Mouse (Mus musculus) kidney, postnatal 4 days (tissue): Measurements from ENCODE around the gene Gnpat.

Experiments used
- DNase-seq, 2 experiments: peaks; one replicate each; pipeline ENCODE4 v3.0.0; 2021; ENCODE audit warnings: mixed read lengths in 2 of 2

Gnpat gene

DNA sequence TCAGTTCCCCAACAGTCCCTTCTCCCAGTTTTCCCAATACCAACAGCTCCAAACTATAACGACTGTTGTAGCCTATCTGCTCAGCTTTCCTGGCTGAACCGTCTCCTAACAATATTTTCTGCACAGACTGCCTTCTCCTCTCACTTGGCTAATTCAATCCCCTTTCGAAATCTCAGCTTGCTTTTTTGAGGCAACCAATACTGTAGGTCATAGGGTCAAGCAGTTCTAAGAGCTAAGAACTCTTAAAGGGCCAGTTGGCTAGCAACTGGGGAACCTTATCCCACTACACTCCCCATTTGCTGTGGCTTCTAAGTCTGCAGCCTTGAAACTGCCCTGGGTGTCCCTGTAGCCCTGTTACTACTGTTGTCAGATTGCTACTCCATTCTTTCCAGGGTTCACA, 17.7 kb upstream of the Gnpat start:
- DNase-seq, result no peak

DNA sequence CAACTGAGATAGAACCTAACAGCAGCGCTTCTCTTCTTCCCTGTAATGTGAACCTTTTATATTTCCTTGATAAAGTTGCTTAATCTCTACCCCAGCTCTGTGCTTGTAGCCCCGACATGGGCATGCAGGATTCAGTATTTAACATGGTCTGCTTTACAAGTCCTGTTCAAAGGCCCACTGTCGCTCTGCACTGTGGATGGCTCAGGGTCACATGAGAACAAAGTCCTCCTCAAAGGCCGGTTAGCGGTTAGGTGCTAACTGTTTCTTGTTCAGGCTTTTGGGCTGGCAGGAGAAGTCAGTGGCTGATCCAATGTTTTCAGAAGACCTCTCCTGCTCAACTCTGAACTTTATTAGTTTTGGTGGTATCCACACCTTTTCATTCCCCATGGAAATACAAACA, 17.3 kb upstream of the Gnpat start:
- no peak for DNase-seq

DNA sequence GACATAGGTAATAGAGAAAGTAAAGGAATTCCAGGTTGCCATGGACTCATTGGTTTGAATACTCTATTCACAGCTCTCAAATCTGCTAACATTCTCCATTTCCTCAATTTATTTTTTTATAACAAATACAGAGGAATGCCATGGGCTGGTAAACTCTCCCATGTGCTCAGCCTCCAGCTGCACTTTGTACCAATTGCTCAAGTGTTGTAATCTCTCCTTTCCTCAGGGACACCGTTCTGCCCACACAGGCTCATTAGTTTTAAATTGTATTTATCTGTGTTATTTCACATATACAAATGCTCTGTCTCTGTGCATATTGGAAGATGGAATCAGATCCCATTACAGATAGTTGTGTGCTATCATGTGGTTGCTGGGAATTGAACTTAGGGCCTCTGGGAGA, 9.3 kb upstream of the Gnpat start:
- DNase-seq, result no peak

DNA sequence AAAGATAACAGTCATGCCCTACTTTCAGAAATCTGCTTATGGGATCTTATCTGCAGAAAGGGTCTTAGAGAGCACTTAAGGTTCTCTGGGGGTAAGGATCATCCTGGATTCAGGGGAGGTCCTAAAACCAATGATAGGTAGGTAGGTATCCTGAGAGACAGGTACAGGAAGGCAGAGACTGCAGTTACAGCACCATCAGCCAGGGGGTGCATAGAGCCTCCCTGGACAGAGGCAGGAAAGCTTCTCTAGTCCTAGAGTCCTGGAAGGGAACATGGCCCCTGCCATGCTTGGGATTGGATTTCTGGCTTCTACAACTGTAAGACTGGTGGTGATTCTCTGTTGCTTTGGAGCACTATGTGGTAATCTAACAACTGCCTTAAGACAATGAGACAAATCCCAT, 3.4 kb upstream of the Gnpat start:
- peak; percentile 36 to 37 for DNase-seq

DNA sequence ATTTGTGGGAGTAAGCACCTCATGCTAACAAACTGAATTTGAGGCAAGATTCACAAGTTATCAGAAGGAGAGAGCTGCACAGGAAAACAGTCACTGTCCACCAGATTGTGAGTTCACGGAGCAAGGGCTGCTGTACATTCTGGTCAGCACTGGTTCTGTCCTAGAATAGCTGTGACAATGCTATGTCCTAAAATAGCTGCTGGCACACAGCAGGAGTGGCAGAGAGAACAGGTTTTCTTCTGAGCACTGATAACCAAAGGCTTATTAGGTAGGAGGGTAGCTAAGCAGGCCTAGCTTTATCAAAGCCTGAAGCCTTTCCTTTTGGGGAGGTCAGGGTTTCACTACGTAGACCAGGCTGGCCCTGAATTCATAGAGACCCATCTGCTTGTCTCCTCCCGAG, 2.6 kb upstream of the Gnpat start:
- DNase-seq, result no peak

DNA sequence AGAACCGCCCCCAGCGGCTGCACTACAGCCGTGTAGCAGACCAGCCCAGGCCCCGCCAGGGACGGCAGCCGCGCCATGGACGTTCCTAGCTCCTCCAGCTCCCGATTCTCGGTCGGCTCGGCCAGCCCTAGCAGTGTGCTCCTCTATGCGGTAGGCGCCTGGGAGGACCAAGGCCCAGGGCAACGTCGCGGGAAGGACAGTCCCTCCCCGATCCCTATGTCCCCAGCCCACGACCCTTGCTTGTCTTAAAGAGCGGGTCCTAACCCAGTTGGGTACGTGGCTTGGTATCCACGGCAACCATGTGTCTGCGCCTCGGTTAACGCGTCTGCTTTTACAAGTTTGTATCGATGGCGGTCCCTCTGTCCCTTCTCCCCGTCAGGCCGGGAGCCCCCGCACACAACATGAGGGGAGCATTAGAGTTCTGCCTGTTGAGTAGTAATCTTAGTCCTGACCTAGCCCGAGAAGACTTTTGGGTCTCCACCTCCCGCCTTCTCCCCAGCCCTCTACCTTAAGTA, 387 bp downstream of the Gnpat start:
- DNase-seq, result no peak

DNA sequence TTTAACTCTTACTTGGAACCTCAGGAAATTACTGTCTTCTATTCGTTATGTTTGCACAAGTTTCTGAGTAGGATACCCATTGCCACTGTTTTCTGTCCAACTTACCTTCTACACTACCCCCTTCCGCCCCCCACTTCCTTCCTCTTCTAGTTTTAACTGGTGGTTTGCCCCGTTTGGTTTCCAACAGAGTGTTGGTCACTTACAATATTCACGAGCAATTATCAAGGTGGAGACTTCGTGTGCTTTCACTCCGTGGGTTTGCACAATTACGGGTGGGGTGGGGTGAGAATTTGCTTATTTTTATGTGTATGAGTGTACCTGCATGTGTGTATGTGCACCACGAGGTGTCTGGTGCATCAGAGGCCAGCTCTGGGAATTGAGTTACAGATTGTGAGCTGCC, 896 bp downstream of the Gnpat start:
- no peak for DNase-seq

DNA sequence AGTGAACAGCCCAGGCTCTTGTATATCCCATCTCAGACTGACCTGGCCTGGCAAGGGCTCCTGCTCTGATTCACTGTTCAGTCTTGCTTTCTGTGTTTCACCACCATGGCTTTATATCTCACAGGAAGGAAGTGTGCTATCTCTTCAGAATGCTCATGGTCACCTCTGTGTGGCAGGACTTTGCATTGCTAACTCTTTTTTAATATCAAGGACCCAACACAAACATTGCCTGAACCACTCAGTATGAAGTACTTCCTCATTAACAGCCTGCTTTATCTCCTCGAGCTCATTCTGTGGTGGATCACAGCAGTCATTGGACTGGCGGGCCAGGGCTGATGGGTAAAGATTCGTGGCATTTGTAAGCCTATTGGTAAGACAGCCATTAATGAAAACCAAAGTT, 3.8 kb downstream of the Gnpat start:
- no peak for DNase-seq

DNA sequence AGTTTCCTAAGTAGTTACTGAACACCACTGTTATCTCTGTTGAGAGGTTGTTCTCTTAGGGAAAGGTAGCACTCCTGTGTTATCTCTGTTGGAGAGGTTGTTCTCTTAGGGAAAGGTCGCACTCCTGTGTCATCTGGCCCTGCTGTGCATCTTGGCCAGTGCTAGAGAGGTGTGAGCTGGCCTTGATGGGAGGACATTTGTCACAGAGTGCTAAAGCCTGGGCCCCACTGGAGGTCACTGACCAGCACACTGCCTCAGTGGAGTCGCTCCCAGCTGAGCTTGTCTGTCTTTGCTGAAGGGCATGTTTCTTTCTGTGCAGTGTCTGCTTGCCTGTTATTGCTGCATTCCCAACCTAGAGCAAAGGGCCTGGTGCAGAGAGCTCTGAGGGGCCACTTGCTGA, 4.3 kb downstream of the Gnpat start:
- no peak for DNase-seq

DNA sequence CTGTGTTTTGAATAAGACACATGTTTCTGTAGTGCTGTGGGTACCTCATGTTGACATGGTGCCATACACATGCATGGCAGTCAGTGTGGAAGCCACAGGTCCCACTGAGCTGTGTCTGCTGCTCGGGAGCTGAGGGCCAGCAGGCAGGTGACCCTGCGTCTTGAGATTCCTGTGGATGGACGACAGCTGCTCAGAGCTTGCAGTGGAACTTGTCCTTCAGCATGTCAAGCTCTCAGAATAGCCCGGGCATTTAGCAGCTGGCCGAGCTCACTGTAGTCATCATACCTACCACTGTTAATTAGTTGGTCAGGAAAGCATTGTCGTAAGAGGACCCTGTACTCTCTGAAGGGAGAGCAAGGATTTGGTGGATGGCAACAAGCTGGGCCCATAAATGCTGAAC, 6.9 kb downstream of the Gnpat start:
- peak in 1 of 2 experiments; percentile 11 for DNase-seq

DNA sequence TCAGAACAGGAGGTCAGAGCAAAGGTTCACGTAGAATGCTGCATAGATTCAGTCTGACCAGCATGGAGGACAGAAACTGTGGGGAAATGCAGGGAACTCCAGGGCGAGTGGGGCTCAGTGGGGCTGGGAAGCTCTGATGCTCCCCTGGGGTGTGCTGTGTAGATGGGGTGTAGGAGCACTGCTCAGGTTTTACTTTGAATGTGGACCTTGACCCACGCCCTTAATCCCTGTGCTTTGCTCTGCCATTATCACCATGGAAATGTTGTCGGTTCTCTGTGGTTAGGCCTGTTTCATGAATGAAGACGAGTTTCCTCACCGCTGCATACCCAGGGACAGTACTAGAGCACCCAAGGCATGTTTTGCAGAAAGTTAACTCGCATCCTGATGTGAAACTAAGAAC, 8.6 kb downstream of the Gnpat start:
- no peak for DNase-seq

DNA sequence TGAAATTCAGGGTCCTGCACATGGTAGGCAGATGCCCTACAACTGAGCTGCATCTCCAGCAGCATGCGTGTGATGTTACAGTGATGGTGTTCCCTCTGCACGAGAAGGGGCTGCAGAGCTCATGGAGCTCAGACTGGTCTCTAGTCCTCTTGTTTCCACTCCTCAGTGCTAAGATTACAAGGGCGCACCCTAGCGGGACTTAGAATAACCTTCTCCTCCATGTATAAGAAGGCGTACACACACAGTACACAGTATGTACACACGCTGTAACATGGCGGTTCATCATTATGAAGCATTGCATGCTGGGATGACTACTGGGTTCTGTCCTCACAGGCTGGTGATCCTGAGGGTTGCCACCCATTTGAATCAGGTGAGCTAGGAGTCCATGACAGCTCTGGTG, 9.2 kb downstream of the Gnpat start:
- DNase-seq, result no peak

DNA sequence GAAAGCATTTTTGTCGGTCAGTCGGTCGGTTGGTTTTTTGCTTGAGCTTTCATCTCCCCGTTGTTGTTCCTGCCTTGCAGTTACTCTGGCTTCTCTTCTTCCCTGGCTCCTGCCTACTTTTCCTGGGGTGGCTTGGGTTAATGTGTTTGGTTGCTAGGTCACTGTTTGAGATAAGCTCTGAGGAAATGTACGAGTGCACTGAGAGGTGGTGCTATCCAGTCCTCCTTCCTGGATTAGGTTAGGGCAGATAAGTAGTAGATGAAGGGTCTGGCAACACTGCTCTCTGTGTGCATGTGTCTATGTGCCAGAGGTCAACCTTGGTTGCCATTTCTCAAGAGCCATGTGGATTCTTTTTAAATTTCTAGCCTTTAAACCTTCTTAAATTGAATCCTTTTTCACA, 9.9 kb downstream of the Gnpat start:
- DNase-seq, result no peak

DNA sequence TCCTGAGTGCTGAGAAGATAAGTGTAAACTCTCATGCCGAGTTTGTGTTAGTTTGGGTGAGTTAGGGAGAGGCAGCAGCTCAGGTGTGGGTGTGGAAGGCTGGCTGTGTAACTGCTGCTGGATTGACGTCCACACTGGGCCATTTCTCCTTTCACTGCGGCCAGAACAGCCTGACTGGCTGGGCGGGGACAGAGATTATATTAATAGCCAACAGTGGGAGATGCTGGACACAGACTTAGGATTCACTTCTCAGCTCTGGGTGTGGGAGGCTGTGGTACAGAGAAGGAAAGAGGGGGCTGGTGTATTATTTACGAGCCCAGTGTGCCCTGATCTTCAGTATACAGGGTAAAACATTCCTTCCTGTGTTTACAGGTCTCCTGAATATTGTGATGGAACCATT, 15.3 kb downstream of the Gnpat start:
- DNase-seq, result no peak

DNA sequence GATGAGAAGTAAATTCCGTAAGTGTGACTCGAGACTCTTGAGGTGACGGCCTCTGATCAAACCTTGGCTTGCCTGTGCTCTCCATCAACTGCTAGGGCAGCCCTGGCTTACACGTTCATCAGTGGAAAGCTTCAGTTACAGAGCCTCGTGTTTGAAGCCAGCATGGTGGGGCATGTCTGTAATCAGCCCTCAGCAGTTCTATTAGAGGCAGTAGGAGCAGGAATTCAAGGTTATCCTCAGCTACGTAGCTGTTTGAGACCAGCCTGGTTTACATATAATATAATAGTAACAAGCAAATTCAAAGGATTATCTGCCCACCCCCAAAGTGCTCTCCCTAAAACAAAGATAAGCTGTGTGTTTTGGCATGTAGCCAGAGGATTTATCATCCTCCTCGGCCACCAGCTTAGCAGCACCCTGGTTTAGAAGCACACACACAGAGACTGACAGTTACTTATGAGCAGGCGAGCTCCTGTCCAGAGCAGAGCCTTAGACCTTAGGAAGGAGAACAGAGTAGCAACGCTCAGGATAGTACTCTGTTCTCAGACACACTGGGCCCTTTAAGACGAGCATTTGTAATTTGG, 16.2 kb downstream of the Gnpat start:
- DNase-seq, result no peak

DNA sequence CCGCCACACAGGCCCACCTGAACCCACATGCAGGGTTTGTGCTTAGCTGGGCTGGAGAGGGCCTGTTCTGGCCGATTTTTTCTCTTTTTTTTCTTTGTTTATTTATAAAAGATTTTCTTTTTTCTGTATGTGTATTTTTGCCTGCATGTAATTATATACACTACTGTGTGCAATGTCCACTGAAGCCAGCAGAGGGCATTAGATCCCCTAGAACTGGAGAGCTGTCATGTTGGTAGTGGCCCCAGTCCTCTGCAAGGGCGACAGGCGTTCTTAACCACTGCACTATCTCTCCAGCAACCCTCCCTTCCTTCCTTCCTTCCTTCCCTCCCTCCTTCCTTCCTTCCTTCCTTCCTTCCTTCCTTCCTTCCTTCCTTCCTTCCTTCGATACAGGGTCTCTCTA, 25.6 kb downstream of the Gnpat start:
- no peak for DNase-seq

DNA sequence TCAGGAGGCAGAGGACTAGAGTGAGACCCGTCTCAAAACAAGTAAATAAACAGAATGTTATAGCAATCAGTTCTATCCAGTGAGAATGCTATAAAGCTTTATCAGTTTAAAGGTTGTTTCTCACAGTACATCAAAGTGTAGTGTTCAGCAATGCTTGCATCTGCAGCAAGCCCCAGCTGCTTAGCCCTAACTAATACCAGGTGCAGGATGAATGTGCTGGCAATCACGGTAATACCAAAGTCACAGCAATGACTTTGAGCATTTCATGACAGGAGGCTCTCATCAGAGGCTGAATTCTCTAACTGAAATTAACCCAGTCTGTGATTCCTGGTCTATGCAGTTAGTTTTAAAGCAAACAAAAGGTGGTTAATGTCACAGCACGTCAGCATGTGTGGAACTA, 29.8 kb downstream of the Gnpat start:
- DNase-seq, result no peak

DNA sequence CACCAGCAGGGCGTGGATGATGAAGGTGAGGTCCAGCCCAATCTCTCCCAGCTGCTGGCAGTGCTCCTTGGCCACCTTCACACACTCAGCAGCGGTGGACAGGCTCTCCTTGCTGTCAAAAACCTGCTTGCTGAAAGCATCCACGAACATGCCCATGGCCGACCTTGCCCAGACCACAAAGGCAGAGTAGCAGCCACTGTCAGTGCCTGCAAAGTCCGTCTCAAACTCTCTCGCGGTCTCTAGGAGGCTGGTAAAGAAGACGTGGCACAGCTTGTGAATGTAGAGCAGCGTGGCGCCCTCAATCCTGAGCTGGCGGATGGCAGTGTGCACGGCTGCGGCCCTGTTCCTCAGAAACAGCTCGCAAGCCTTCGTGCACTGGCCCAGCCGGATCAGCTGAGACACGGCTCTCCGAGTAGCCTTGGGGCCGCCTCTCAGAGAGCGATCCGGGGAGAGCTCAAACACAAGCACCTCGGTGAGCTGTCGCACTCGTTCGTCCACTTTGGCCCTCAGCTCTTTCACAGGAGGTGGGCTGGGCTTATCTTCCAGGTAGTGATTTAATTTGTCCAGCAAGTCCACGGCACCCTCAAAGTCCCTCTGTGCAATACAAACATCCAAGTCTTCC, 33.3 kb downstream of the Gnpat start:
- DNase-seq, result peak in 1 of 2 experiments; percentile 34

DNA sequence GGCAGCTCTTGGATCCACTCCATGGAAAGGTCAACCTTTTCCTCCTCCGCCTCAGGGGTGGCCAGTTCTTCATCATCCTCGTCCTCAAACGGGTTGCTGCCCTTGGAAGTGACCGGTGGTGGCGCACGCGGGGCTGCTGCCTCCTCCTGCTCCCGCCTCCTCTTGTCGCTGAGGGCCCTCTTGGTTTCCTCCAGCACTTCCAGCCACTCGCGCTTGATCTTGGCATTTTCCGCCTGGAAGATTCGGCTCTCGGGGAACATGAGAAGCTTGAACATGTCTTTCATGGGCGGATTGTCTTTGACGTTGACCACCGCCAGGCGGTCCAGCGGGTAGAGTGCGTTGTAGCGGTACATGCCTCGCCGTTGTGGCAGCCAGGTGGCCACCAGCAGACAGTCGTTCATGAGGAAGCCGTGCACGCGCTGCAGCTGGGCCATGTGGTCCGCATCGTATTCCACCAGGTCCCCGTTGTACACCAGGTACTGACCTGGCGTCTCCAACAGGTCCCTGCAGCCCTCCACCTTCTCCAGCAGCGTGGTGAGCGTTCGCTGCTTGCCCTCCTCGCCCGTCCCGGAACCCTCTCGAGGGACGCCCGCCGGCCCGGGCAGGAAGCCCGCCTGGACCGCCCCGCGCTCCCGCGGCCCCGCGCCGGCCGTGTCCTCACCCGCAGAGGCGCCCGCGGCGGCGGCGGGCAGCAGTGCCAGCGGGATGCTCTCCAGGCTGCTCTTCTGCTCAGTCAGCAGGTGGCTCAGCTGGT, 34.0 kb downstream of the Gnpat start:
- DNase-seq, result peak; percentile 86 to 91

DNA sequence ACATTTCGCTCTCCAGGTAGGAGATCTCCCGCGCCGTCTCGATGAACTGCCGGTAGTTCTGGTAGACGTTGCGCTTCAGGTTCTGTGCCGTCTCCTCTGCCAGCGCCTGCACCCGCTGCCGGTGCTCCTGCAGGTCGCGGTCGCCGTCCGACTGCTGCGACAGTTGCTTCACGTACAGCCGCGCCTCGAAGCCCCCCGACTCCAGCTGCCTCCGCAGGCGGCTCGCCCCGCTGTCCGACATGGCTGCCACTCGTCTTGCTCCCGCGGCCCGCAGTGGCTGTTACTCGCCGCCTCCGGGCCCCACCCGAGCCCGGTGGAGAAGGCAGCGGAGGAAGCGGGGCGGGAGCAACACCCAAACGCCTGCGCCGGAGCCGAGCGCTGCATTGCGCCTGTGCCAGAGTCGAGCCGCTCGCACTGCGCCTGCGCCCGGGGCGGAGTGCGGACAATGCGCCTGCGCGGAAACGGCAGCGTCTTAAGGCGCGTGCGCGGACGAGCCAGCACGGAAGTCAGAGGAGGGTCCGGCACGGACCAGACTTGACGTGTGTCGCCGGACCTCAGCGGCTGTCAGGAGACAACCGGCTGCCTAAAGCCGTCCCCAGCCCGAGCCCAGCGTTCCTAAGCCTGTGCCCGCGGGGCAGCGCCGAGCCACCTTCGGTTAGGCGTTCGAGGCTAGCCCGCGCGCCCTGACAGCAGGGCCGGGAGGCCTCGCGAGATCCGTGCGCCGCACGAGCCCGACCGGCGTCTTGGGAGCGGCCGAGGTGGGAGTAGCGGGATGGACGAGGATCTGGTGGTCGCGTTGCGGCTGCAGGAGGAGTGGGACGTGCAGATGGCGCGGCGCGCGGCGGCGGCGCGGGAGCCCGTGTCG, 34.8 kb downstream of the Gnpat start, which contains the start of the genes Exoc8 and Sprtn:
Exoc8 (minus strand) TSS at position 320 of the 865 bp plus-strand sequence.
Sprtn (plus strand) TSS at position 501 of the 865 bp plus-strand sequence.
- DNase-seq, result peak; percentile 98

DNA sequence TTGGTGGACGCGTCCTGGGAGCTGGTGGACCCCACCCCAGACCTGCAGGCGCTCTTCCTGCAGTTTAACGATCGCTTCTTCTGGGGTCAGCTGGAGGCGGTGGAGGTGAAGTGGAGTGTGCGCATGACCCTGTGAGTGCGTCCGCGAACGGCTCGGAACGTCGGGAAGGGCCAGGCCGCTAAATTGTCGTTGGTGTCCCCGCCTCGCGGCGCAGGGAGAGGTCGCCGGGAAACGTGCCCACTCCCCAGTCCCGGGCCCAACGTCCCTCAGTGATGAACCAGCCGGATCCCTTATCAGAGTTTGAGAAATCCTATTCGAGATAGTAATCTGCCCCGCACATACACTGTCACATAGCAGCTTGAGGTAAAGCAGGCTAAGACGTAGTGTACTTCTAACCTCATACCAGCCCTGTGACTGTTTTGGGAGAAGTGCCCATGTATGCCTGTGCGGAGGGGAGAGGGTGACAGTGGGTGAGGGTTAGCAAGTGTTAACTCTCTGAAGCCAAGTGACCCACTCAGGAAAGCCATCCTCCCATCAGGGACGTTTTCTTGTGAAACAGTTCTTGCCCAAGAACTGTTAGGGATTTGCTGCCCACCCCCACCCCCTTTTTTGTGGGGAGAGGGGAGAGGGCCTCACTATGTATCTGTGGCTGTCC, 35.5 kb downstream of the Gnpat start:
- no peak for DNase-seq

DNA sequence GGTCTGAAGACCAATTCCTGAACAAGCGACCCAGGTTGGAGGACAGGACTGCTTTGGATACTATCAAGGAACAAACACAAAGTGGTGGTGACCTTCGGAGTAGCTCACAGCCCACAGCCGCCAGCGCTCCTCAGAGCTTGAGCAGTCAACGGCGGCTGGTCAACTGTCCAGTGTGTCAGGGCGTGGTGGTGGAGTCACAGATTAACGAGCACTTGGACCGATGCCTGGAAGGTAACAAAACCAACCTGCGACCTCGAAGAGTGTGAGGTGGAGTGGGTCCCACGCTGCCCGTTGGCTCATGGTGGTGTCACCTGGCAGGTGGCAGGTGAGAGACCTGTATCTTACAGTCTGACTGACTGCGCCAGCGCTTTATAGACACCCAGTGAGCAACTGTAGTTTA, 40.4 kb downstream of the Gnpat start:
- peak; percentile 51 to 64 for DNase-seq

DNA sequence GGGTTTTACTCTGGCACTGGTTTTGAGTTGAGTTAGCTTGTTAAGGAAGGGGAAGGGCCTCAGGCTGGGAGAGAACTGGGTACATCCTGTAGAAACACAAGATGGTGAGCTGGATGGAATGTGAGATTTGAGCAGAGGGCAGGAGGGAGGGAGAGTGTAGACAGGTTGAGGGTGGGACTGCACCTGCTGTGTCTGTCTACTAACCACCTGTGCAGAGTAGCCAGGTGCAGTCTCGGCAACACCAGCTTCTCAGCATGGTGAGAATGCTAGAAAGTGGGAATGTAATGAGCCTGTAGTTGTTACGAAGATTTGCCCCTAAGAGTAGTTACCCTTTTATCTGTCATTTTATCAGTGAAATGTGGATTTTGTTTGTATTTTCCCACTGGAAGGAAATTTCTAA, 42.6 kb downstream of the Gnpat start:
- DNase-seq, result no peak
